ENCODE assay signal across 42 mouse cellular contexts in genomic region chr14:118268849-118269248, GRCm38 (mm10). TPM values are rescaled to one million over a fixed set of nuclear protein-coding genes. Genes with fewer than 3 reads are reported as not detected.
"Had no signal": no experiment of that assay in that cellular context is flagged by ENCODE, and none has a peak within 500 bp of the region (broad histone marks: within the 10 kb centered on the region; RNA-seq: fewer than 3 reads in every experiment).

No protein-coding gene starts in this region.

- H3K27me3 ChIP-seq: heart, embryonic 13.5 days; heart, embryonic 15.5 days; hindbrain, embryonic 13.5 days; hindbrain, embryonic 15.5 days; limb, embryonic 15.5 days; liver, embryonic 12.5 days had no signal

- H3K4me3 ChIP-seq: heart, adult 2 months; heart, embryonic 13.5 days; heart, embryonic 15.5 days; hindbrain, embryonic 13.5 days; hindbrain, embryonic 15.5 days; limb, embryonic 13.5 days; limb, embryonic 15.5 days; liver, embryonic 12.5 days had no signal

- H3K9ac ChIP-seq: heart, embryonic 13.5 days; heart, embryonic 15.5 days; hindbrain, embryonic 13.5 days; hindbrain, embryonic 15.5 days; limb, embryonic 13.5 days; limb, embryonic 15.5 days; liver, embryonic 12.5 days; liver, embryonic 14.5 days had no signal

- H3K27ac ChIP-seq: heart, adult 2 months; heart, embryonic 13.5 days; heart, embryonic 15.5 days; hindbrain, embryonic 13.5 days; hindbrain, embryonic 15.5 days; hindbrain, postnatal 0 days; limb, embryonic 13.5 days; limb, embryonic 15.5 days; liver, embryonic 12.5 days; liver, embryonic 14.5 days had no signal

- DNase-seq: gastrocnemius, postnatal 14 days; gastrocnemius, postnatal 36 days; heart, adult 2 months; heart, postnatal 14 days; heart, postnatal 36 days; kidney, adult 18-20 months; kidney, adult 8-10 months; kidney, postnatal 10 days; kidney, postnatal 25 days; layer of hippocampus, adult 9-11 months; layer of hippocampus, postnatal 36 days; left cerebral cortex, postnatal 4 days had no signal

- H3K4me1 ChIP-seq: heart, embryonic 13.5 days; heart, embryonic 15.5 days; hindbrain, embryonic 13.5 days; hindbrain, embryonic 15.5 days; limb, embryonic 13.5 days; limb, embryonic 15.5 days had no signal

- ATAC-seq: hindbrain, postnatal 0 days; liver, embryonic 12.5 days had no signal

- H3K36me3 ChIP-seq: heart, embryonic 13.5 days; heart, embryonic 15.5 days; hindbrain, embryonic 13.5 days; hindbrain, embryonic 15.5 days; limb, embryonic 13.5 days; limb, embryonic 15.5 days; liver, embryonic 12.5 days had no signal

- H3K4me2 ChIP-seq: heart, embryonic 11.5 days; heart, embryonic 13.5 days; heart, embryonic 15.5 days; hindbrain, embryonic 13.5 days; hindbrain, embryonic 15.5 days; limb, embryonic 13.5 days; limb, embryonic 15.5 days; liver, embryonic 12.5 days had no signal

- H3K9me3 ChIP-seq: heart, embryonic 13.5 days; heart, embryonic 15.5 days; hindbrain, embryonic 13.5 days; hindbrain, embryonic 15.5 days; limb, embryonic 13.5 days; limb, embryonic 15.5 days; liver, embryonic 12.5 days had no signal

RNA-seq across cellular contexts. Expression of gene Gm9376, which starts 2.1 kb away (rescaled TPM):
- total RNA-seq: gastrocnemius, adult 18-20 months; gastrocnemius, adult 8-10 months; gastrocnemius, postnatal 14 days; gastrocnemius, postnatal 36 days; heart, adult 2 months; heart, postnatal 14 days; heart, postnatal 36 days; hematopoietic stem cell, adult 5-6 weeks; hindbrain, postnatal 0 days; layer of hippocampus, adult 18-20 months; layer of hippocampus, adult 8-10 months; layer of hippocampus, postnatal 14 days; layer of hippocampus, postnatal 36 days; left cerebral cortex, adult 18-20 months; left cerebral cortex, adult 8-10 months; left cerebral cortex, postnatal 10 days; left cerebral cortex, postnatal 25 days; left cerebral cortex, postnatal 4 days; liver, adult 2 months had no signal
- polyA plus RNA-seq: frontal cortex, adult 2 months; gonadal fat pad, adult 2 months; heart, adult 2 months; heart, embryonic 11.5 days; heart, embryonic 13.5 days; heart, embryonic 15.5 days; heart, postnatal 0 days; hindbrain, embryonic 11.5 days; hindbrain, embryonic 13.5 days; hindbrain, embryonic 15.5 days; hindbrain, postnatal 0 days; intestine, embryonic 14.5 days; kidney, embryonic 14.5 days; kidney, embryonic 16.5 days; large intestine, adult 2 months; limb, embryonic 11.5 days; limb, embryonic 13.5 days; limb, embryonic 15.5 days; liver, adult 2 months; liver, embryonic 12.5 days; liver, embryonic 14.5 days had no signal

RNA-seq across cellular contexts. Expression of gene Sox21, which starts 32.0 kb away (rescaled TPM):
- total RNA-seq: gastrocnemius, adult 18-20 months; gastrocnemius, adult 8-10 months; gastrocnemius, postnatal 14 days; gastrocnemius, postnatal 36 days; heart, adult 2 months; heart, postnatal 36 days; hematopoietic stem cell, adult 5-6 weeks; liver, adult 2 months had no signal
- polyA plus RNA-seq: heart, embryonic 15.5 days; heart, postnatal 0 days; intestine, embryonic 14.5 days; kidney, embryonic 14.5 days; kidney, embryonic 16.5 days; liver, adult 2 months; liver, embryonic 14.5 days had no signal
